Mouse (Mus musculus): Measurements from ENCODE around the gene Arhgdig.

DNA sequence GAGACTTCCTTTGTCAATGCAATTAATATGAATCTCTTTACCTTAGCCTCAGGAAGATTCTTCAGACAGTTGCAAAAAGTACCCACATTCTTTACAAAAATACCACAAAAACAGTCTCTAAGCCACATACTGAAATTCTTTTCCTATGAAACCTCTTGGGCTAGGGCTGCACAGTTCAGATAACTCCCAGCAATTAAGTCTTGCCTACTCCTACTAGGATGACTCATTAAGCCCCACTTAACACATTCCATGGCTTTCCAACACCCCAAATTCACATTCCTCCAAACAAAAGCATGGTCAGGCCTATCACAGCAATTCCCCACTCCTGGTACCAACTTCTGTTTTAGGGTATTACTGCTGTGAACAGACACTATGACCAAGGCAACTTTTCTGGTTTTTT is 29.0 kb downstream of the Arhgdig start:
- no peak for TF ChIP-seq CTCF (IDR thresholded peaks at IDR 0.05; ENCODE audit: low read depth, low read length)
- no peak for TF ChIP-seq POLR2A (IDR thresholded peaks at IDR 0.05; ENCODE audit: borderline replicate concordance, low read depth, low read length)

Data from bone marrow macrophage, adult 2 months (primary cell).